Comparison of ENCODE assay signal across 8 mouse cellular contexts in genomic region chr5:23850345-23851159, GRCm38 (mm10). TPM values are rescaled to one million over a fixed set of nuclear protein-coding genes. Genes with fewer than 3 reads are reported as not detected.
DNase-seq lines count a peak whose midpoint lies in the region; ATAC-seq lines count a peak whose summit lies in the region.

No protein-coding gene starts in this region.

- no peaks in the 10 kb centered on the region for H3K27me3 ChIP-seq in embryonic facial prominence, embryonic 14.5 days (replicated peaks; ENCODE audit: control insufficient read depth, insufficient read depth, low read length)
- no peaks in the 10 kb centered on the region for H3K27me3 ChIP-seq in limb, embryonic 13.5 days
- H3K27me3 ChIP-seq in midbrain, embryonic 15.5 days (replicated peaks), result no peaks in the 10 kb centered on the region

- peak; percentile 98 for ATAC-seq in embryonic facial prominence, embryonic 14.5 days (ENCODE audit: low read depth)
- peak; percentile 97 for ATAC-seq in limb, embryonic 13.5 days (ENCODE audit: low FRiP score, low read depth)
- peak; percentile 97 for ATAC-seq in midbrain, embryonic 15.5 days (replicated peaks)

- no peaks in the 10 kb centered on the region for H3K9me3 ChIP-seq in embryonic facial prominence, embryonic 14.5 days (ENCODE audit: control insufficient read depth, low read length)
- H3K9me3 ChIP-seq in limb, embryonic 13.5 days, result no peaks in the 10 kb centered on the region
- H3K9me3 ChIP-seq in midbrain, embryonic 15.5 days, result no peaks in the 10 kb centered on the region

- peaks cover 5% of the 10 kb centered on the region for H3K4me1 ChIP-seq in embryonic facial prominence, embryonic 14.5 days (ENCODE audit: control insufficient read depth, insufficient read depth, low read length)
- H3K4me1 ChIP-seq in limb, embryonic 13.5 days, result peaks cover 9% of the 10 kb centered on the region
- H3K4me1 ChIP-seq in midbrain, embryonic 15.5 days, result peaks cover 7% of the 10 kb centered on the region

- H3K4me3 ChIP-seq in embryonic facial prominence, embryonic 14.5 days (ENCODE audit: low read depth, low read length), result peak overlapping the region; percentile 84
- peak overlapping the region; percentile 86 for H3K4me3 ChIP-seq in limb, embryonic 13.5 days
- peak overlapping the region; percentile 96 for H3K4me3 ChIP-seq in midbrain, embryonic 15.5 days

- H3K4me2 ChIP-seq in embryonic facial prominence, embryonic 14.5 days (ENCODE audit: low read depth, low read length), result peak overlapping the region; percentile 75
- H3K4me2 ChIP-seq in limb, embryonic 13.5 days (replicated peaks), result peak overlapping the region; percentile 85
- H3K4me2 ChIP-seq in midbrain, embryonic 15.5 days, result peak overlapping the region; percentile 79

- WGBS in embryonic facial prominence, embryonic 14.5 days, result 2% methylated on average over 43 of the region's 61 CpGs
- 0% methylated on average over 60 of the region's 61 CpGs for WGBS in limb, embryonic 13.5 days
- under 1% methylated on average over 61 of the region's 61 CpGs for WGBS in midbrain, embryonic 15.5 days

- peak overlapping the region; percentile 68 for H3K27ac ChIP-seq in embryonic facial prominence, embryonic 14.5 days (replicated peaks; ENCODE audit: low read depth, low read length)
- 0 out of 2 replicates have a peak overlapping the region, but pooled peaks have one; percentile 10 for H3K27ac ChIP-seq in limb, embryonic 13.5 days
- H3K27ac ChIP-seq in midbrain, embryonic 15.5 days, result peak overlapping the region; percentile 81

- peak; percentile 87 for DNase-seq in 3T3-L1 (ENCODE audit: low read depth, low spot score)
- peak; percentile 87 to 89 for DNase-seq in adrenal gland, postnatal 4 days (ENCODE audit: low spot score in 2 of 2)
- DNase-seq in embryonic facial prominence, embryonic 14.5 days (ENCODE audit: low spot score), result peak; percentile 90
- DNase-seq in heart, adult 8-10 months (ENCODE audit: low spot score), result peak; percentile 88
- peak; percentile 85 to 94 for DNase-seq in kidney, adult 8-10 months
- peak; percentile 87 to 97 for DNase-seq in spleen, adult 18-20 months

- H3K36me3 ChIP-seq in embryonic facial prominence, embryonic 14.5 days (ENCODE audit: control insufficient read depth, insufficient read depth, low read length), result peaks cover 35% of the 10 kb centered on the region
- H3K36me3 ChIP-seq in limb, embryonic 13.5 days, result peaks cover 35% of the 10 kb centered on the region
- peaks cover 9% of the 10 kb centered on the region; the same call in 1 of the 2 replicates for H3K36me3 ChIP-seq in midbrain, embryonic 15.5 days (replicated peaks)

- H3K9ac ChIP-seq in embryonic facial prominence, embryonic 14.5 days (ENCODE audit: low read depth, low read length), result peak overlapping the region; percentile 78
- H3K9ac ChIP-seq in limb, embryonic 13.5 days, result peak overlapping the region; percentile 89
- H3K9ac ChIP-seq in midbrain, embryonic 15.5 days, result peak overlapping the region; percentile 79

RNA-seq across cellular contexts. Expression of gene Tomm7, which starts 6.6 kb away (rescaled TPM):
- total RNA-seq in adrenal gland, postnatal 4 days (2021), result 10 to 100 TPM; 87.8 to 91.7 TPM
- 104 and 120 TPM in 2 replicates for polyA plus RNA-seq in embryonic facial prominence, embryonic 14.5 days (2014; fragmentation: Nextera tagmentation; extraction: Ambion mirVana)
- 100 to 1,000 TPM in 2 of 4 experiments, 10 to 100 TPM in 2; 97.9 to 120 (median 104) TPM for total RNA-seq in heart, adult 8-10 months (2022)
- polyA plus RNA-seq in limb, embryonic 13.5 days (2015; fragmentation: Nextera tagmentation; extraction: Ambion mirVana), result 107 and 108 TPM in 2 replicates
- 68.8 and 77.0 TPM in 2 replicates for polyA plus RNA-seq in midbrain, embryonic 15.5 days (2015; fragmentation: Nextera tagmentation; extraction: Ambion mirVana)

Comparison
In these comparisons a context has a peak if more than half of its experiments do, and no peak if none do; other contexts are left out.
1. Peak in every context shown above with its lines: DNase-seq, ATAC-seq, H3K4me3 ChIP-seq and H3K27ac ChIP-seq.
2. H3K27ac ChIP-seq: peak in every context shown above with its lines; median percentile 81 in midbrain, embryonic 15.5 days; 68 in embryonic facial prominence, embryonic 14.5 days; 10 in limb, embryonic 13.5 days.